1 mouse cellular context compared by ENCODE assay signal in genomic region chr4:141869436-141870215, GRCm38 (mm10).
TF ChIP-seq lines count a peak whose summit lies in the region.

No protein-coding gene starts in this region.

TF ChIP-seq in CH12.LX, 34 proteins besides CTCF, POLR2A, EP300 and RAD21 (continued from another document):
- TF ChIP-seq CHD2 (IDR thresholded peaks at IDR 0.05; ENCODE audit: low read length) (peak; percentile 51), MAZ (IDR thresholded peaks at IDR 0.05; ENCODE audit: low read depth, low read length) (0 out of 2 replicates have a peak, but pooled peaks have one; percentile 35), BHLHE40 (IDR thresholded peaks at IDR 0.05; ENCODE audit: low read depth, low read length) (0 out of 2 replicates have a peak, but pooled peaks have one; percentile 25), ETS1 (conservative IDR thresholded peaks at IDR 0.05; ENCODE audit: low read depth, low read length) (peak; percentile 53; the same call in 1 of the 2 replicates)
